Mouse (Mus musculus): ENCODE data around the gene Prdm13. TPM values are rescaled to one million over a fixed set of nuclear protein-coding genes. Genes with fewer than 3 reads are reported as not detected.

The Prdm13 gene
- polyA plus RNA-seq, 1 experiment from 2014 or later, result 0.34 TPM

DNA sequence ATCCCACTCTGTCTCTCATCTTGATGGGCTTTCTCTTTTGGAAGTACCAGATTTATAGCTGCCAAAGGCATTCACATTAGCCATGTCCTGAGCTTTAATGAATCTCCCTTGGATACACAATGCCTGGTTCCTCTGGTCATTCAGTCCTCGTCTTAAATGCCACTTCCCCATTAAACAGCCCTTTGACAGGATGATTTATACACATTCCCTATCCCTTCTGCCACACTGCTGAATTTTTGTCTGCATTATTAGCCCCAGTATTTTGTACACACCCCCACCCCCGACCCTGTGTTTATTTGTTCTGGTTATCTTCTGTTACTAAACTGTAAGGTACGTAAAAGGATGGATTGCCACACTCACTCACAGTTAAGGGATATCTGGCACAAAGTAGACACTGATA, 27.6 kb downstream of the Prdm13 start:
- Histone ChIP-seq H3K4me1 (no peaks in the 10 kb centered on the region), H3K9me3 (no peaks in the 10 kb centered on the region), H3K4me3 (no peak overlapping the region), H3K9ac (replicated peaks) (no peak overlapping the region), H3K36me3 (no peaks in the 10 kb centered on the region), H3K27ac (replicated peaks) (no peak overlapping the region), H3K27me3 (no peaks in the 10 kb centered on the region), H3K4me2 (replicated peaks) (no peak overlapping the region)
- 60% methylated on average over 3 of the region's 3 CpGs for WGBS
- no peak for ATAC-seq (replicated peaks)

DNA sequence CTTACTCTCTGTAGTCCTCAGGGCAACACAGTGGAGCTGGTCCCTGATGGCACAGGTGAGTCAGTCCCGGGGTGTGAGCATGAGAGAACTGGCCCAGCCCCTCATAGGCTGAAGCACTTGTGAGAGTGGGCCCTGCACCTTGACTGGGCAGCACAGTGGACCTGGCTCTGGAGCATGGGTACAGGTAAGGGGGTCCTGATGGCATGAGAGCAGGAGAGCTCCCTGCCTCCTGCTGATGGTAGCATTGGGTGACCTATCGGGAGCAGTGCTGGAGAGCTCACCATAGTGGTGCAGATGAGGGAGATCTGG, 56.5 kb downstream of the Prdm13 start:
- Histone ChIP-seq H3K4me1 (peaks cover 6% of the 10 kb centered on the region; the same call in 1 of the 2 replicates), H3K4me2 (replicated peaks) (no peak overlapping the region), H3K36me3 (no peaks in the 10 kb centered on the region), H3K9ac (replicated peaks) (no peak overlapping the region), H3K9me3 (no peaks in the 10 kb centered on the region), H3K4me3 (no peak overlapping the region), H3K27ac (replicated peaks) (no peak overlapping the region), H3K27me3 (no peaks in the 10 kb centered on the region)
- WGBS, result 88% methylated on average over 2 of the region's 2 CpGs
- peak; percentile 35; the same call in 1 of the 2 replicates for ATAC-seq (replicated peaks)

DNA sequence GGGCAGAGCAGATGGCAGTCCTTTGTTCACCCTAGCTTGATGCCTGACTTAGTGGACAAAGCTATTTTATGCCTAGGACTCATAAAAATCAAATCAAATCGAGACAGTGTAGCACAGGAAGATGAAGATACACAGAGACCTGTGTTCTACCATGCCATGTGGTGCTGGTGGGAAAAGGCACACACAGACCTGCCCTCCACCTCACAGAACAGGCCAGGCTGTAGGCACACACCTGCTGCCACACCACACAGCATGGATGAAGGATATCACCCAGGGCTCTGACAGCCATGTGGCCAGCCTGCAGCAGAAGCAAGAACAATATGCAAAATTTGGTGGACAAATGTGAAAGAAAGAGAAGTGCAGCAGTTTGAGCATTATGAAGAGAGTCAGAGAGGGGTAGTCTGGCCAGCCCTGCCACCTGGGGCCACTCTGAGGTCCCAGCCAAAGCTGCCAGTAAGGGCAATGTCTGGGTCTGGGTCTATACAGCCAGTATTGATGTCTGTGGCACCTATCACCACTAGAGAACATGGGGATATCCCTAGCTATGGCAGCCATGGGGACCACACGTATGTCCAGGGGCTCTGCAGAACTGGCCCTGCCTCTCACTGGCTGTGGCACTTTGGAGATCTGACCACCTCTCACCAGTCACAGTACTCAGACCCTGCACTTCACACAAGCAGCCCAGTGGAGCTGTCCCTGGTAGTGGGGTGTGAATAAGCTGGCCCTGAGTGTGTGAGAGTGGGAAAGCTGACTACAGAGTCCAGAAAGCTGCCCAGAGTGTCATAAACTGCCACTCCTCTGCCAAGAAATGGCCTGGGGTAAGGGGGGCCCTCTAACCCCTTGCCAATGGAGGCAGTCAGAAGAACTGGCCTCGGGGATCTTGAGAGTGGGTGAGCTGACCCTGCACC, 57.1 kb downstream of the Prdm13 start:
- H3K9ac ChIP-seq (replicated peaks), result no peak overlapping the region
- H3K4me2 ChIP-seq (replicated peaks), result no peak overlapping the region
- no peaks in the 10 kb centered on the region for H3K9me3 ChIP-seq
- H3K36me3 ChIP-seq, result no peaks in the 10 kb centered on the region
- peaks cover 6% of the 10 kb centered on the region; the same call in 1 of the 2 replicates for H3K4me1 ChIP-seq
- 66% methylated on average over 3 of the region's 3 CpGs for WGBS
- no peak overlapping the region for H3K27ac ChIP-seq (replicated peaks)
- H3K27me3 ChIP-seq, result no peaks in the 10 kb centered on the region
- ATAC-seq (replicated peaks), result peak; percentile 43
- H3K4me3 ChIP-seq, result no peak overlapping the region

Other genes with a start within 250 kb of the Prdm13 start
- 65.0 and 72.7 TPM in 2 replicates for gene Ccnc, start 41.7 kb upstream of the Prdm13 start, polyA plus RNA-seq (2015; fragmentation: Nextera tagmentation; extraction: Ambion mirVana)
- gene Usp45, start 81.2 kb upstream of the Prdm13 start, polyA plus RNA-seq (2015; fragmentation: Nextera tagmentation; extraction: Ambion mirVana), result 7.0 and 8.8 TPM in 2 replicates
- 14.9 and 16.4 TPM in 2 replicates for gene Tstd3, start 81.2 kb upstream of the Prdm13 start, polyA plus RNA-seq (2015; fragmentation: Nextera tagmentation; extraction: Ambion mirVana)
- gene Pnisr, start 161.6 kb upstream of the Prdm13 start, polyA plus RNA-seq (2015; fragmentation: Nextera tagmentation; extraction: Ambion mirVana), result 185 and 195 TPM in 2 replicates
- 15.2 and 15.6 TPM in 2 replicates for gene Coq3, start 193.7 kb upstream of the Prdm13 start, polyA plus RNA-seq (2015; fragmentation: Nextera tagmentation; extraction: Ambion mirVana)
- gene Faxc, start 245.4 kb upstream of the Prdm13 start, polyA plus RNA-seq (2015; fragmentation: Nextera tagmentation; extraction: Ambion mirVana), result 16.5 and 17.5 TPM in 2 replicates